16 mouse cellular contexts compared by ENCODE assay signal in the genomic region with DNA sequence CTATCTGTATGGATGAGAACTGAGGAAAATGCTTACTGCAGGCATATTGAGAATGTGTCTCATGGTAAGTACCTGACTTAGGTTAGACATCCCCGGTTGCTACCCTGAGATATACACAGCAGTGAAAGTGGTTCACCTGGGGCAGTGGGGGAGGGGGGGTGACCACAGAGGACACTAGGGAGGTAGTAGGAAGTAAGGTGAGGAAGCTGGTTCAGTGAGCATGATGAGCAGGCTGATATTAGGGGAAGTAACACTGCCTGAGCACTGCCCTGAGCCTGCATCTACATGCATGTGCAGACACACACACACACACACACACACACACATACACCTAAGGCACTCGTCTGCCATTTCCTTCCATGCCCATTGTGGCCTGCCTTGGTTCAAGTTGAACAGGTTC. TPM values are rescaled to one million over a fixed set of nuclear protein-coding genes. Genes with fewer than 3 reads are reported as not detected.
A peak's percentile ranks its signal among the peaks of the same experiment; 100 is the strongest.
DNase-seq lines count a peak whose midpoint lies in the region; ATAC-seq and TF ChIP-seq lines count a peak whose summit lies in the region.
"Had no signal": no experiment of that assay in that cellular context is flagged by ENCODE, and none has a peak within 500 bp of the region (broad histone marks: within the 10 kb centered on the region; RNA-seq: fewer than 3 reads in every experiment).

No protein-coding gene starts in this region.

- 92% methylated on average over 2 of the region's 2 CpGs for WGBS in intestine, embryonic 14.5 days
- 77% methylated on average over 2 of the region's 2 CpGs for WGBS in intestine, postnatal 0 days
- 84% methylated on average over 2 of the region's 2 CpGs for WGBS in stomach, postnatal 0 days

- H3K4me3 ChIP-seq in intestine, embryonic 14.5 days (ENCODE audit: low read depth, low read length) = no peak overlapping the region
- H3K4me3 ChIP-seq in intestine, postnatal 0 days (ENCODE audit: low read depth, low read length) = no peak overlapping the region
- no peak overlapping the region for H3K4me3 ChIP-seq in stomach, postnatal 0 days (ENCODE audit: low read depth, low read length)
- H3K4me3 ChIP-seq: embryonic facial prominence, embryonic 10.5 days; heart, embryonic 15.5 days; hindbrain, embryonic 10.5 days; lung, embryonic 15.5 days had no signal

- no peak for ATAC-seq in intestine, embryonic 14.5 days (replicated peaks; ENCODE audit: low FRiP score, low TSS enrichment, low read depth)
- no peak for ATAC-seq in intestine, postnatal 0 days
- peak; percentile 89 for ATAC-seq in megakaryocyte, adult 5-6 weeks (ENCODE audit: poor library complexity, severe bottlenecking)
- ATAC-seq in stomach, postnatal 0 days (ENCODE audit: low FRiP score, low TSS enrichment) = no peak
- ATAC-seq: forebrain, embryonic 14.5 days; inflammation-experienced regulatory T-cells, adult 6 months had no signal

- no peaks in the 10 kb centered on the region for H3K4me1 ChIP-seq in intestine, embryonic 14.5 days (replicated peaks; ENCODE audit: control insufficient read depth, insufficient read depth, low read length)
- H3K4me1 ChIP-seq in intestine, postnatal 0 days (replicated peaks; ENCODE audit: control insufficient read depth, insufficient read depth, low read length) = no peaks in the 10 kb centered on the region
- no peaks in the 10 kb centered on the region for H3K4me1 ChIP-seq in stomach, postnatal 0 days (replicated peaks; ENCODE audit: control insufficient read depth, insufficient read depth)
- H3K4me1 ChIP-seq: heart, embryonic 15.5 days; lung, embryonic 15.5 days had no signal

- DNase-seq in intestine, embryonic 14.5 days (ENCODE audit: low spot score) = peak; percentile 27
- DNase-seq in spleen, adult 18-20 months = peak; percentile 73 to 77
- no peak for DNase-seq in spleen, postnatal 14 days (ENCODE audit: low spot score in 2 of 2)
- DNase-seq in stomach, postnatal 0 days (ENCODE audit: low spot score) = no peak
- no peak for DNase-seq in thymus, postnatal 14 days
- no peak for DNase-seq in left cerebral cortex, adult 9 months (ENCODE audit: low spot score in 2 of 2)
- DNase-seq: cerebellum, postnatal 10 days; left cerebral cortex, postnatal 4 days had no signal

- H3K9me3 ChIP-seq in intestine, embryonic 14.5 days (ENCODE audit: control insufficient read depth, low read length) = no peaks in the 10 kb centered on the region
- H3K9me3 ChIP-seq in intestine, postnatal 0 days (ENCODE audit: control insufficient read depth) = no peaks in the 10 kb centered on the region
- no peaks in the 10 kb centered on the region for H3K9me3 ChIP-seq in stomach, postnatal 0 days (ENCODE audit: control insufficient read depth, low read length)
- H3K9me3 ChIP-seq: embryonic facial prominence, embryonic 10.5 days; heart, embryonic 15.5 days; hindbrain, embryonic 10.5 days; lung, embryonic 15.5 days had no signal

- no peak for TF ChIP-seq CTCF in intestine, postnatal 0 days (IDR thresholded peaks at IDR 0.05; ENCODE audit: low read depth)
- TF ChIP-seq CTCF in stomach, postnatal 0 days (IDR thresholded peaks at IDR 0.05; ENCODE audit: low read depth) = no peak

- no peak for TF ChIP-seq EP300 in stomach, postnatal 0 days (optimal IDR thresholded peaks at IDR 0.05)

- no peak overlapping the region for H3K9ac ChIP-seq in intestine, embryonic 14.5 days (ENCODE audit: low read length)
- H3K9ac ChIP-seq in intestine, postnatal 0 days (ENCODE audit: low read depth, low read length) = no peak overlapping the region
- H3K9ac ChIP-seq in stomach, postnatal 0 days (ENCODE audit: low read length) = no peak overlapping the region
- H3K9ac ChIP-seq: heart, embryonic 15.5 days; lung, embryonic 15.5 days had no signal

- H3K4me2 ChIP-seq in intestine, embryonic 14.5 days (ENCODE audit: low read length) = no peak overlapping the region
- no peak overlapping the region for H3K4me2 ChIP-seq in intestine, postnatal 0 days (replicated peaks; ENCODE audit: low read depth)
- no peak overlapping the region for H3K4me2 ChIP-seq in stomach, postnatal 0 days (replicated peaks; ENCODE audit: low read depth)
- H3K4me2 ChIP-seq: heart, embryonic 15.5 days; lung, embryonic 15.5 days had no signal

- no peaks in the 10 kb centered on the region for H3K36me3 ChIP-seq in intestine, embryonic 14.5 days (ENCODE audit: control insufficient read depth, insufficient read depth, low read length)
- no peaks in the 10 kb centered on the region for H3K36me3 ChIP-seq in intestine, postnatal 0 days (ENCODE audit: control insufficient read depth, insufficient read depth)
- no peaks in the 10 kb centered on the region for H3K36me3 ChIP-seq in stomach, postnatal 0 days (ENCODE audit: control insufficient read depth, insufficient read depth, low read length)
- H3K36me3 ChIP-seq: embryonic facial prominence, embryonic 10.5 days; heart, embryonic 15.5 days; hindbrain, embryonic 10.5 days; lung, embryonic 15.5 days had no signal

- no peaks in the 10 kb centered on the region for H3K27me3 ChIP-seq in intestine, embryonic 14.5 days (replicated peaks; ENCODE audit: control insufficient read depth, insufficient read depth, low read length)
- no peaks in the 10 kb centered on the region for H3K27me3 ChIP-seq in intestine, postnatal 0 days (replicated peaks; ENCODE audit: control insufficient read depth, insufficient read depth, low read length)
- no peaks in the 10 kb centered on the region for H3K27me3 ChIP-seq in stomach, postnatal 0 days (ENCODE audit: control insufficient read depth, insufficient read depth, low read length)
- H3K27me3 ChIP-seq: heart, embryonic 15.5 days; lung, embryonic 15.5 days had no signal

- H3K27ac ChIP-seq in intestine, embryonic 14.5 days (ENCODE audit: low read depth) = no peak overlapping the region
- no peak overlapping the region for H3K27ac ChIP-seq in intestine, postnatal 0 days (ENCODE audit: low read depth, low read length)
- H3K27ac ChIP-seq in stomach, postnatal 0 days (replicated peaks) = no peak overlapping the region
- H3K27ac ChIP-seq: embryonic facial prominence, embryonic 10.5 days; heart, embryonic 15.5 days; hindbrain, embryonic 10.5 days; lung, embryonic 15.5 days had no signal

RNA-seq across cellular contexts. Expression of a gene that starts 10.1 kb away (rescaled TPM):
- polyA plus RNA-seq in intestine, embryonic 14.5 days (2014; fragmentation: Nextera tagmentation; extraction: Ambion mirVana) = 6.2 and 8.2 TPM in 2 replicates
- polyA plus RNA-seq in intestine, postnatal 0 days (2015; fragmentation: Nextera tagmentation; extraction: Ambion mirVana) = 32.3 and 35.0 TPM in 2 replicates
- total RNA-seq in megakaryocyte, adult 5-6 weeks (2015) = 11.9 and 15.9 TPM in 2 replicates
- total RNA-seq in megakaryocyte, adult 5-6 weeks (2017) = 29.8 and 31.7 TPM in 2 replicates
- 13.4 and 13.9 TPM in 2 replicates for polyA plus RNA-seq in stomach, postnatal 0 days (2015; fragmentation: Nextera tagmentation; extraction: Ambion mirVana)

RNA-seq across cellular contexts. Expression of a gene that starts 50.4 kb away (rescaled TPM):
- polyA plus RNA-seq in intestine, embryonic 14.5 days (2014; fragmentation: Nextera tagmentation; extraction: Ambion mirVana) = 128 and 130 TPM in 2 replicates
- polyA plus RNA-seq in intestine, postnatal 0 days (2015; fragmentation: Nextera tagmentation; extraction: Ambion mirVana) = 84.5 and 87.9 TPM in 2 replicates
- 62.5 and 74.2 TPM in 2 replicates for total RNA-seq in megakaryocyte, adult 5-6 weeks (2015)
- 73.6 and 73.8 TPM in 2 replicates for total RNA-seq in megakaryocyte, adult 5-6 weeks (2017)
- 77.0 and 77.9 TPM in 2 replicates for polyA plus RNA-seq in stomach, postnatal 0 days (2015; fragmentation: Nextera tagmentation; extraction: Ambion mirVana)

Comparison
In these comparisons a context has a peak if more than half of its experiments do, and no peak if none do; other contexts are left out.
1. DNase-seq: peak in intestine, embryonic 14.5 days (single experiment) and spleen, adult 18-20 months (2 of 2); none in spleen, postnatal 14 days (0 of 2), stomach, postnatal 0 days (single experiment), thymus, postnatal 14 days (single experiment) and left cerebral cortex, adult 9 months (0 of 2).